Comparison of ENCODE assay signal across 14 mouse cellular contexts in genomic region chr2:162699691-162700090, GRCm38 (mm10). TPM values are rescaled to one million over a fixed set of nuclear protein-coding genes. Genes with fewer than 3 reads are reported as not detected.
A peak's percentile ranks its signal among the peaks of the same experiment; 100 is the strongest.
DNase-seq lines count a peak whose midpoint lies in the region.
"Had no signal": no experiment of that assay in that cellular context is flagged by ENCODE, and none has a peak within 500 bp of the region (broad histone marks: within the 10 kb centered on the region; RNA-seq: fewer than 3 reads in every experiment).

No protein-coding gene starts in this region.

- peak; percentile 6 to 77 for DNase-seq in adrenal gland, adult (ENCODE audit: inconsistent age in 2 of 2, low spot score in 1 of 2)
- DNase-seq in adrenal gland, adult 18-20 months (ENCODE audit: low spot score in 2 of 2): no peak
- DNase-seq in lung, postnatal 10 days: peak; percentile 47
- no peak for DNase-seq in lung, postnatal 25 days (ENCODE audit: low spot score)
- peak; percentile 47 to 48 for DNase-seq in adrenal gland, postnatal 36 days
- DNase-seq in kidney, postnatal 36 days: peak; percentile 80 to 85
- DNase-seq in spleen, postnatal 10 days (ENCODE audit: low spot score in 2 of 2): no peak
- no peak for DNase-seq in c-Kit-positive CD71-positive TER-119-positive erythroid progenitor cells, embryonic 14.5 days (ENCODE audit: low spot score)
- DNase-seq: cerebellum, adult 11 months; heart, postnatal 14 days; right cerebral cortex, postnatal 25 days; thymus, adult 2 months had no signal

RNA-seq across cellular contexts. Expression of gene Ptprt, which starts 38.7 kb away (rescaled TPM):
- under 1 TPM; 0.03 TPM for total RNA-seq in adrenal gland, adult 18-20 months (2021)
- under 1 TPM; 0.07 to 0.16 TPM for total RNA-seq in adrenal gland, postnatal 36 days (2021)
- total RNA-seq: granulocyte monocyte progenitor cell, adult 5-6 weeks; neutrophil, adult 5-6 weeks had no signal

Comparison
In these comparisons a context has a peak if more than half of its experiments do, and no peak if none do; other contexts are left out.
1. DNase-seq: peak in adrenal gland, adult (2 of 2), lung, postnatal 10 days (single experiment), adrenal gland, postnatal 36 days (2 of 2) and kidney, postnatal 36 days (2 of 2); none in adrenal gland, adult 18-20 months (0 of 2), lung, postnatal 25 days (single experiment), spleen, postnatal 10 days (0 of 2) and c-Kit-positive CD71-positive TER-119-positive erythroid progenitor cells, embryonic 14.5 days (single experiment).